Mouse (Mus musculus) bone marrow macrophage, adult 2 months (primary cell): Measurements from ENCODE around the gene Gca. TPM values are rescaled to one million over a fixed set of nuclear protein-coding genes. Genes with fewer than 3 reads are reported as not detected.
A peak's percentile ranks its signal among the peaks of the same experiment; 100 is the strongest.

Experiments
- H3K27ac ChIP-seq: 2 replicates; pipeline ENCODE4 v1.5.1; 2012; ENCODE audit warnings: low read depth, low read length; ENCODE audit not compliant: insufficient read depth
- H3K4me1 ChIP-seq: 2 replicates; pipeline ENCODE4 v1.6.1; 2012; ENCODE audit warnings: low read length; ENCODE audit not compliant: control insufficient read depth, insufficient read depth
- H3K4me3 ChIP-seq: 2 replicates; pipeline ENCODE4 v1.5.1; 2012; ENCODE audit warnings: mild to moderate bottlenecking, low read length, moderate library complexity; ENCODE audit not compliant: insufficient read depth
- CTCF ChIP-seq: IDR thresholded peaks from 2 replicates; pipeline ENCODE4 v1.5.1; 2012; ENCODE audit warnings: low read depth, mild to moderate bottlenecking, low read length, moderate library complexity
- POLR2A ChIP-seq: IDR thresholded peaks from 2 replicates; pipeline ENCODE4 v1.6.1; 2012; ENCODE audit warnings: mild to moderate bottlenecking, low read depth, low read length, borderline replicate concordance
- polyA plus RNA-seq: library from polyadenylated mRNA; stranded (reverse); fragments of >200 nt; gene quantifications from 2 replicates; pipeline ENCODE4 v1.2.4, GENCODE M21; 2012; ENCODE audit not compliant: missing spikeins, insufficient read depth, insufficient read length

The Gca gene
- polyA plus RNA-seq, 1 experiment, result 7.3 TPM

DNA sequence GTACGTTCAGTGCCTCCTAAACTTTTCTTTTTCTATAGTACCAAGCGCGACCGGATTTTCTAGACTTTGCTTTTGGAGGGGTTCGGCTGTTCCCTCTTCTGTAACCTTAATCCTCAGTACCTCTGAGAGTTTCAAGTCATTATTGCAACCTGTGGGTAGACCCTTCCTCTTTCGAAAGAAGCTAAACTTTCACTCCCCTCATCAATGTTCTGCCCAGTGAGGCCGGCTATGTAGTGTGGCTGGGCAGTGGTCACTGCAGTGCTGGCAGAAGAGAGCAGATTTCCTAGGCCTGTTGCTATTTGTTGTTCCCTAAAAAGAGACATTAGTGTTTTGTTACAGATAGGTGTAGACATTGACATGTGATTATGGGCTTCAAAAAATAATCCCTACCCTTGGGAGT is 754 bp downstream of the Gca start:
- no peak for TF ChIP-seq CTCF
- no peak for TF ChIP-seq POLR2A
- Histone ChIP-seq H3K27ac (no peak overlapping the region), H3K4me1 (peaks cover 6% of the 10 kb centered on the region), H3K4me3 (no peak overlapping the region; the same call in 1 of the 2 replicates)

DNA sequence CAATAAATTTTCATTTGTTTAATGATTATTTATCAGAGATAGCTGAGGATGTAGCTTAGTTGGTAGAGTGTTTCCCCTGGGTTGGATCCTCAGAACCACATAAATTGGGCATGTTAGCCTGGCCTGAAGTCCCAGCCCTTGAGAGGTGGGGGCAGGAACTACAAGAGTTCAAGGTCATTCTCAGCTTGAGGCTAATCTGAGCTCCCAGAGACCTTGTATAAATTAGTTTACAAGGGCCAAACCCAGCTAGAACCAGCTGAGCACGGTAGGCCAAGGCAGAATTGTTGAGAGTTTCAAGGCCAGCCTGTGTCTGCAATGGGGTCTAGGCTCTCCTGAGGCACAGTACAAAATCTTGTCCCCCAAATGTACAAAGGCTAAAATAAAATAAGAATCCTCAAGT is 1.5 kb downstream of the Gca start:
- H3K4me3 ChIP-seq, result no peak overlapping the region
- peaks cover 6% of the 10 kb centered on the region for H3K4me1 ChIP-seq
- TF ChIP-seq POLR2A, result no peak
- H3K27ac ChIP-seq, result no peak overlapping the region

DNA sequence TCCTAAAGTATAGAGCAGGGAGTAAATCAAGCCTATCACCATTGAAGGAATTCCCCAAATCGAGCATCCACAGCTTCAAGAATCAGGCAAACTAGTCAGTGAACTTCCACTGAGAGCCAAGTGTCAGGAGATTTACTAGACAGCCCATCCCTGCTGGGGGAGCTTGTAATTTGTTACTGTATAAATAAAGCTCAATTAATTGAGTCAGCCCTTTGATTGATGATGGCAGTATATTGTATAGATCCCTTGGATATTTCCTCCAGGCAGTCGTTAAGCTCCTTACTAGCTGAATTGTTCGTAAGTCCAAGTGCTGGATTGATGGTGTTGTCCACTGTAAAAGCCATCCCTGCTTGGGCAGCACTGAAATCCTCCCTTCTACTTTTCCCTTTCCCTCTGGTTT is 5.8 kb downstream of the Gca start:
- no peak overlapping the region for H3K4me3 ChIP-seq
- no peak overlapping the region for H3K27ac ChIP-seq
- peaks cover 3% of the 10 kb centered on the region for H3K4me1 ChIP-seq
- no peak for TF ChIP-seq POLR2A
- TF ChIP-seq CTCF, result no peak

DNA sequence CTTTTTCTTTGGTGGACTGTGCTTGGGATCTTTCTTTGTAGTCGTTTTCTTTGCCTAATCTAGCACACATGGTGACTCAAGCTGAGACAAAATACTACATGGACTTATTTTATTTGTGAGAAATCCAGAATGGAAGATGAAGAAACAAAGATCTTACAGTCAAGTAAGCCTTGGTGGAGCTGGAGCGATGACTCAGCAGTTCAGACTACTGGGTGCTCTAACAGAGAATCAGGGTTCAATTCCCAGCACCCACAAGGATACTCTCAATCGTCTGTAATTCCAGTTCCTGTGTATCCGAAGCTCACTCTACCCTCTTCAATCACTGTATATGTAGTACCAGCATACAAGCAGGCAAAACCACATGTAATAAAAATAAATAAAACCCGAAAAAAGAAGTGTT is 6.2 kb downstream of the Gca start:
- TF ChIP-seq CTCF (no peak), POLR2A (no peak)
- Histone ChIP-seq H3K27ac (no peak overlapping the region), H3K4me3 (no peak overlapping the region), H3K4me1 (0 out of 2 replicates have a peak, but pooled peaks cover 2% of the 10 kb centered on the region)

DNA sequence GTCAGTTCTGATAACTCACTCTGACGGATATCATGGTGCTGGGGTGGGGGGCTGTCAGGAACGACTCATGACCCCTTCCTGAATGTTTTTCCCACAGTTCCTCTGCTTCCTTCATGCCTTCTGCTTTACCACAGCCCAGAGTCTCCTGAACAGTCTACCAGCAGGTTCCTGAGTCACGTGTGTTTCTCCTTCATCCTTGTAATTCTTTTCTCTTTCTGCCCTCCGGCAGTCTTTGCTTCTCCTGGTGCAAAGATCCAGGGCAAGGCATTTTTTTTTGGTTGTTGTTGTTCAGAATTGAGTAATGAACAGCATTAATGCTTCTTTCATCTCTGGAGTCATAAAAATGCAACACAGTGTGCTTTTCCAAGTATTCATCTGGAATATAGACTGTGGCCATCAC is 6.7 kb downstream of the Gca start:
- TF ChIP-seq POLR2A (no peak), CTCF (no peak)
- Histone ChIP-seq H3K4me1 (0 out of 2 replicates have a peak, but pooled peaks cover 2% of the 10 kb centered on the region), H3K27ac (no peak overlapping the region)

DNA sequence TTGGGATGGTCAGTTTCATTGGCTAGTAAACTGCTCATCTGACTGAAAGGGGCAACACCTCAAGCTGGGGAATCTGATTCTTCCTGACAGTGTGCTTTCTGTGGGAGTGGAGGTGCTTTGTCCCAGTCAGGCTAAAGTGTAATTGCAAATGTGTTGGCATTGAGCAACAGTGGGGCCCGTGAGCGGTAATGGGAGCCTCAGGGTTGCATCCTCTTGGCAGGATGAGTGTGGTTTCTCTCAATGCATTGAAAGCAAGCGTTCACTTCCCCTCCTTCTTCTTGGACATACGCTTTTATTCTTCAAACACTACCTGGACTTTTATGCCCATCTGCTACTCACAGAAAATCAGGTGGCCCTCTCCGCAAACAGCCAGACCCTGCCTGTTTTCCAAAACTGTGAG is 8.7 kb downstream of the Gca start:
- H3K4me3 ChIP-seq, result no peak overlapping the region
- TF ChIP-seq CTCF (no peak), POLR2A (no peak)
- 0 out of 2 replicates have a peak, but pooled peaks cover 2% of the 10 kb centered on the region for H3K4me1 ChIP-seq
- no peak overlapping the region for H3K27ac ChIP-seq

More for the DNA sequence above, 6.7 kb downstream of the Gca start:
- no peak overlapping the region for H3K4me3 ChIP-seq

DNA sequence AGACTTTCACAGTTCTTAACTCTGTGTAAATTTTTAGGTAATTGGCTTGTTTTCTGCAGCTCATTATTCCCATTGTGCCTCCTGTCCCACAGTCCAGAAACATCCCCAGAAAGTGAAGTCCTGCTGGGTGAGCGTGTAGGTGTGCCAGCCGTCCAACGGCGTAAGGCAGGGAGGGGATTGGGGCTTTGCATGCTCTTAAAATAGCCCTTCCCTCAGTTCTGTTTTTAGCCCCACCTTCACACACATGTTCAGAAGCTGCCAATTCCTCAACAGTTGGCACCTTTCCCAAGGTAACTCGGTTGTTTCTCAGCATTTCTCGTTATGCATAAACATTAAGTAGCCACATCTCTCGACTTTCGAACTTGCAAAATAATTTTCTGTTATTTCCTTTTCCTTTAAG is 17.6 kb downstream of the Gca start:
- TF ChIP-seq POLR2A (no peak), CTCF (no peak)
- H3K4me3 ChIP-seq, result no peak overlapping the region
- H3K27ac ChIP-seq, result no peak overlapping the region
- peaks cover 21% of the 10 kb centered on the region for H3K4me1 ChIP-seq

DNA sequence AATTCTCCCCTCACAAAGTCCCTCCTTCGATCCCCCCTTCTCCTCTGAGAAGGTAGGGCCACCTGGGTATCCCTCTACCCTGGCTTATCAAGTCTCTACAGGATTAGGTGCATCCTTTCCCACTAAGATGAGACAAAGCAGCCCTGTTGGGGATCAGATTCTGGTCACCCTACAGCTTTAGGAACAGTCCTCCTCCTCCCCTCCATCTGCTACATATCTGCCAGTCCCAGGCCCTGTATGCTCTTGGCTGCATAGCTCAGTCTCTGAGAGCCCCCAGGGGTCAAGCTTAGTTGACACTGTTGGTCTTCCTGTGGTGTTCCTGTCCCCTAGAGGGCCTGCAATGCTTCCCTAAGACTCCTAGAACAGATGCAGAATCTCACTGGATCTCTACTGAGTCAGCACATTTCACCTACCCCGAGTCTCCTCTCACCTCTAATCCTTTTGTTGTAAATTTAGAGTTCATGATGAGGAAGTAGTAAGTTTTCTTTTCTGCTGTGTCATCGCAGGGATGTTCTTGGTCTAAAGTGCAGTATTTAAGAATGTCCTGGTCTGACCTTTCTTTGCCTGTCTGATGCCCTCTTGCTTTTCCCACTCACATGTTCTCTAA is 21.0 kb downstream of the Gca start:
- H3K4me1 ChIP-seq, result peaks cover 21% of the 10 kb centered on the region
- no peak for TF ChIP-seq POLR2A
- no peak for TF ChIP-seq CTCF
- H3K4me3 ChIP-seq, result peak overlapping the region; percentile 31
- no peak overlapping the region for H3K27ac ChIP-seq

DNA sequence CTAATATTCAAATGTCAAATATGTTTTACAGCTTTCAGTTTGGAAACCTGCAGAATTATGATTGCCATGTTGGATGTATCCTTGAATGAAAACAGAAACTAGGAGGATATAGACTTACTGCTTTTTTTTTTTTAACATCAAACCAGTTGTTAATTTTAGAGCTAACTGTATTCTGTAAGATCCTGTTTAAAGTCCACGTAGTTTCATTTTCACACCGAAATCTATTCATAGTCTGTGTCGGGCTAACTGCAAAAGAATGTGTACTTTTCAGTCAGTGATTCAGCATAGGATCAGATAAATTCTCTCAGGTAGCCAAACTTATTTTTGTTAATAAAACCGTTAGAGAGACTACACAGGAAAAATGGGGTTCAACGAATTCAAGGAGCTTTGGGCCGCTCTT is 21.8 kb downstream of the Gca start:
- H3K4me3 ChIP-seq, result peak overlapping the region; percentile 35
- TF ChIP-seq CTCF, result no peak
- TF ChIP-seq POLR2A, result no peak
- no peak overlapping the region for H3K27ac ChIP-seq
- H3K4me1 ChIP-seq, result peaks cover 14% of the 10 kb centered on the region

DNA sequence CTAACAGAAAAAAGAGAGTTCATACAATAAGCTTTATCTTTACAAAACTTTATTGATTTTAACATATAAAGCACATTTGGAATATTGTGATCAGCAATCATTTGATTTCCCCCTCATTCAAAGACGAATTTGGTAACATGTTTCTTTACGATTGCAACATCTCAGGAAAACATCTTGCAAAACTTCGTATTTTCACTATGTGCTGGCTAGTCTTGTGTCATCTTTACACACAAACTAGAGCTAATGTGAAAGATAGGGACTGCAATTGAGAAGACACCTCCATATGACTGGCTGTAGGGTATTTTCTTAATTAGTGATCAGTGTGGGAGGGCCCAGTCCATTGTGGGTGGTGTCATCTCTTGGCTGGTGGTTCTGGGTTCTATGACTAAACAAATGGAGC is 42.2 kb downstream of the Gca start:
- TF ChIP-seq CTCF, result no peak
- no peak for TF ChIP-seq POLR2A
- Histone ChIP-seq H3K4me3 (no peak overlapping the region), H3K27ac (no peak overlapping the region), H3K4me1 (0 out of 2 replicates have a peak, but pooled peaks cover 3% of the 10 kb centered on the region)
